Mouse (Mus musculus) hindbrain, postnatal 0 days (tissue): ENCODE results near the gene Nanos3. TPM values are rescaled to one million over a fixed set of nuclear protein-coding genes. Genes with fewer than 3 reads are reported as not detected.

ENCODE experiments used
- ATAC-seq: fragments of 200-750 bp; cut with Nextera tagmentation; 2 replicates; pipeline ENCODE4 v1.8.0; 2017; ENCODE audit warnings: mild to moderate bottlenecking, moderate TSS enrichment, moderate library complexity
- DNase-seq: peaks from one replicate; pipeline ENCODE4 v3.0.0-alpha.2; 2015; ENCODE audit warnings: low spot score
- H3K27ac ChIP-seq: fragments of 300-500 bp; sonication (generic); 2 replicates; pipeline ENCODE4 v1.5.1; 2014; ENCODE audit warnings: mild to moderate bottlenecking
- H3K27me3 ChIP-seq: fragments of 300-500 bp; sonication (generic); 2 replicates; pipeline ENCODE4 v1.6.1; 2014; ENCODE audit warnings: low read length, mixed read lengths; ENCODE audit not compliant: insufficient read depth
- H3K36me3 ChIP-seq: fragments of 300-500 bp; sonication (generic); 2 replicates; pipeline ENCODE4 v1.6.1; 2014; ENCODE audit warnings: low read length, mixed read lengths; ENCODE audit not compliant: insufficient read depth
- H3K4me1 ChIP-seq: fragments of 300-500 bp; sonication (generic); 2 replicates; pipeline ENCODE4 v1.6.1; 2014; ENCODE audit warnings: antibody characterized with exemption, low read length, mixed read lengths; ENCODE audit not compliant: insufficient read depth
- H3K4me2 ChIP-seq: fragments of 300-500 bp; sonication (generic); 2 replicates; pipeline ENCODE4 v1.6.1; 2014; ENCODE audit warnings: low read depth, mild to moderate bottlenecking, low read length, moderate library complexity, mixed read lengths
- H3K4me3 ChIP-seq: fragments of 300-500 bp; sonication (generic); 2 replicates; pipeline ENCODE4 v1.5.1; 2014; ENCODE audit warnings: low read length
- H3K9ac ChIP-seq: fragments of 300-500 bp; sonication (generic); replicated peaks from 2 replicates; pipeline ENCODE4 v1.6.1; 2014; ENCODE audit warnings: mild to moderate bottlenecking, low read length, moderate library complexity, mixed read lengths
- H3K9me3 ChIP-seq: fragments of 300-500 bp; sonication (generic); 2 replicates; pipeline ENCODE4 v1.6.1; 2016; ENCODE audit warnings: low read length, mixed read lengths
- CTCF ChIP-seq: IDR thresholded peaks from 2 replicates; pipeline ENCODE4 v1.5.1; 2016; ENCODE audit warnings: antibody characterized with exemption, control low read depth, low read depth
- WGBS: fragments of 180-500 bp; shearing (Covaris S2); extraction: QIAGEN DNeasy Blood & Tissue Kit; methylation state at CpG from one replicate; pipeline ENCODE4 v1.1.7; 2014; 5-methylcytosine and 5-hydroxymethylcytosine counted together
- microRNA counts: library from miRNA; unstranded; fragments of <30 nt; microRNA quantifications from one replicate; lab custom pipeline; 2015
- microRNA-seq, 2 experiments: library from miRNA; unstranded; fragments of <30 nt; microRNA quantifications; one replicate each; pipeline ENCODE4; 2016
- polyA plus RNA-seq: library from polyadenylated mRNA; unstranded; fragments of >200 nt; fragmentation: Nextera tagmentation; extraction: Ambion mirVana; gene quantifications from 2 replicates; pipeline ENCODE4 v1.2.1, GENCODE M21; 2015
- total RNA-seq: library from RNA; depleted of rRNA; stranded (reverse); fragments of >200 nt; gene quantifications from 2 replicates; pipeline ENCODE4 v1.2.3, GENCODE M21; 2014; rRNA removed

Nanos3 gene
- total and polyA plus RNA-seq, 2 experiments from 2014 or later, result 3.2 to 11.5 TPM

DNA sequence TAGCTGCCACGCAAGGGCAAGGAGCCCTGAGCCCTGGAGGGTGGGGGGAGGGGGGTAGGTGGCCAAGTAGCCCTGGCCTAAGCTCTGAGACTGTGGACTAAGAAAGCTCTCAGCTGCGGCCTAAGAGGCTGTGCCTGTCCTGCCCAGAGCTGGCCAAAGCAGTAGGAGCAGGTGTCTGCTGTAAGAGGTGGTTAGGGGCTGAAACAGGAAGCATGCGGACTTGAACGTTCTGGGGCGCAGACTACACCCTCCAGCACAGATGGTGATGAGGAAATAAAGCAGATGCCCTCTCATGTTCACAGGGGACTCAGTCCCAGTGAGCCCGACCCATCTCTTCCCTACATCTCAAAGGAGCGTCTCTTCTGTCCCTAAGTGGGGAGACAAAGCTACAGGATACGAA lies 52.8 kb downstream of the Nanos3 start:
- H3K4me3 ChIP-seq, result no peak overlapping the region
- TF ChIP-seq CTCF, result no peak
- peaks cover 36% of the 10 kb centered on the region for H3K36me3 ChIP-seq
- ATAC-seq, result no peak
- H3K9ac ChIP-seq, result no peak overlapping the region
- H3K9me3 ChIP-seq, result no peaks in the 10 kb centered on the region
- H3K27ac ChIP-seq, result no peak overlapping the region
- H3K27me3 ChIP-seq, result no peaks in the 10 kb centered on the region
- H3K4me2 ChIP-seq, result no peak overlapping the region
- WGBS, result 87% methylated on average over 8 of the region's 8 CpGs
- DNase-seq, result no peak
- H3K4me1 ChIP-seq, result 0 out of 2 replicates have a peak, but pooled peaks cover 6% of the 10 kb centered on the region

DNA sequence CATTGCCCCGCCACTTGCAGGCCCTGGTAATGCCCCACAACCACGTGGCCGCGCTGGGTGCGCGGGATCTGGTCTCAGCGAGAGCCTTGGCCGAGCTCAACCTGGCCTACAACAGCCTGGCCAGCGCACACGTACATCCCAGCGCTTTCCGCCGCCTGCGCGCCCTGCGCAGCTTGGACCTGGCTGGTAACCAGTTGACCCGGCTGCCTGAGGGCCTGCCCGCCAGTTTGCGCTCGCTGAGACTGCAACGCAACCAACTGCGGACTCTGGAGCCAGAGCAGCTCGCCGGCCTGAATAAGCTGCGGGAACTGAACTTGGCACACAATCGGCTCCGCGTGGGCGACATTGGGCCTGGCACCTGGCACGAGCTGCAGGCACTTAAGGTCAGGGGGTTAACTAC lies 54.2 kb downstream of the Nanos3 start:
- DNase-seq (peak; percentile 46), ATAC-seq (peak; percentile 50)
- Histone ChIP-seq H3K9ac (peak overlapping the region; percentile 33; the same call in 1 of the 2 replicates), H3K27ac (0 out of 2 replicates have a peak overlapping the region, but pooled peaks have one; percentile 36), H3K27me3 (no peaks in the 10 kb centered on the region), H3K9me3 (no peaks in the 10 kb centered on the region), H3K4me1 (0 out of 2 replicates have a peak, but pooled peaks cover 6% of the 10 kb centered on the region), H3K4me3 (no peak overlapping the region), H3K4me2 (no peak overlapping the region), H3K36me3 (peaks cover 26% of the 10 kb centered on the region; the same call in 1 of the 2 replicates)
- 48% methylated on average over 30 of the region's 30 CpGs for WGBS
- TF ChIP-seq CTCF, result no peak

DNA sequence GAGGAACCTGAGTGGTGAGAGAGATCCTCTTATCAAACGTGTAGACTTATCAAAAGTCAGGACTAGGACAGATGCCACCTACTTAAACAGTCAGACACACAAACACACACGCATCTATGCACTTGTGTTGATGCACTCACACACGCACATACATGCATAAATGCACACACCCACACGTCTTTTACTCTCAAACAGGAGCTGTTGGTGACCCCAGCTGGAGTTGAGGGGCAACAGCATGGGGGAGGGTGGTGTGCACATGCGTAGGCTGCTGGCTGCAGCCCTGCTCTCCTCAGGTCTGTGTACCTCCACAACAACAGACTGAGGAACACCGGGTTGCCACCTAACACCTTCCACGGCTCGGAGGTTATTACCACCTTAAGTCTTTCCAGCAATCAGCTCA lies 56.7 kb downstream of the Nanos3 start:
- H3K4me2 ChIP-seq, result no peak overlapping the region
- H3K4me1 ChIP-seq, result 0 out of 2 replicates have a peak, but pooled peaks cover 6% of the 10 kb centered on the region
- no peak overlapping the region for H3K4me3 ChIP-seq
- no peaks in the 10 kb centered on the region for H3K27me3 ChIP-seq
- peak; percentile 32; the same call in 1 of the 2 replicates for TF ChIP-seq CTCF
- DNase-seq (peak; percentile 20), ATAC-seq (no peak)
- WGBS, result 62% methylated on average over 8 of the region's 8 CpGs
- no peak overlapping the region for H3K27ac ChIP-seq
- peaks cover 6% of the 10 kb centered on the region; the same call in 1 of the 2 replicates for H3K36me3 ChIP-seq
- no peak overlapping the region for H3K9ac ChIP-seq
- H3K9me3 ChIP-seq, result no peaks in the 10 kb centered on the region

DNA sequence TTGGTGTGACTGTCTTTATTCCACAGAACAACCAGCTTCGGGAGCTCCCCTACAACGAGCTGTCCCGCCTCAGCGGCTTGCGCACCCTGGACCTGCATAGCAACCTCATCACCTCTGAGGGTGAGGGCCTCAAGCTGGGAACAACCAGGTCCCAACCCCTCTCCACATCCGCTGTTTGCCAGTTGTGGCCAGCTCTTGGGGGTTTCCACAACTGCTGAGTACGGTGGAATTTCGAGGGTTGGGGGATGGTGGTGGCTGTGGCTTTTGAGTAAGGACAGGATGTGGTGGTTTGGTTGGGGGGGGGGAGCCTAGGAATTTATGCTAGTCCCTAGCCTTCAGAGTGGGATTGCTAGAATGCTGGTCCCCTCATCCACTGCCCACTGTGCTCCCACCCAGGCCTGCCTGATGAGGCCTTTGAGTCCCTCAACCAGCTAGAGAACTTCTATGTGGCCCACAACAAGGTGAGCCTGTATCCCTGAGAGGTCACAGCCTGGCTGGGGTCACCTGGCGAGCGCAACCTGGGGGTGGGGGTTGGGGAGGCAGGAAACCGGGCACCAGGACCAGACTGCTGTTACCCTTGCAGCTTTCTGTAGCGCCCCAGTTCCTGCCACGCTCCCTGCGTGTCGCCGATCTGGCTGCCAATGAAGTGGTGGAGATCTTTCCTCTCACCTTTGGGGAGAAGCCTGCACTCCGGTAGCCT lies 57.7 kb downstream of the Nanos3 start:
- no peaks in the 10 kb centered on the region for H3K36me3 ChIP-seq
- no peak overlapping the region for H3K9ac ChIP-seq
- H3K4me2 ChIP-seq, result no peak overlapping the region
- ATAC-seq (no peak), DNase-seq (no peak)
- H3K4me1 ChIP-seq, result 0 out of 2 replicates have a peak, but pooled peaks cover 6% of the 10 kb centered on the region
- no peak overlapping the region for H3K27ac ChIP-seq
- no peaks in the 10 kb centered on the region for H3K9me3 ChIP-seq
- no peaks in the 10 kb centered on the region for H3K27me3 ChIP-seq
- WGBS, result 72% methylated on average over 17 of the region's 17 CpGs
- H3K4me3 ChIP-seq, result no peak overlapping the region
- no peak for TF ChIP-seq CTCF

DNA sequence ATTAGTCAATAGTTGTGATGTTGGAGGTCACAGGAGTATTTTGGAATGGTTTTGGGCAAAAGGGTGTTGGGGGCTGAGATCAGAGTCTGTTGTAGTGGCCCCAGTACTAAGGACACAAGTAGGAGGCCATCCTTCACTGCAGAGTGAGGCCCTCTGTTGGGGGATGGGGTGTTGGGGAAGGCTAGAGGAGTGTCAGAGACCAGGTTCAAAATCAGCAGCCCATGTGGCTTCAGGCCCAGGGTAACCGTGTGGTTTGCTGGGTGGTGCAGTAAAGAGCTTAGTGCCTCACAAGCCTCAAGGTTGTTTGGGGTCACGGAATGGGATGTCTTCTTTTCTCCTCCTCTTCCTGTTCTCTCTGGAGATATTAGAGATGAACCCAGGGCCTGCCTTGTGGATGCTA lies 58.3 kb downstream of the Nanos3 start:
- Histone ChIP-seq H3K9ac (no peak overlapping the region), H3K9me3 (no peaks in the 10 kb centered on the region), H3K27me3 (no peaks in the 10 kb centered on the region), H3K4me2 (no peak overlapping the region), H3K27ac (no peak overlapping the region), H3K36me3 (no peaks in the 10 kb centered on the region), H3K4me1 (0 out of 2 replicates have a peak, but pooled peaks cover 6% of the 10 kb centered on the region), H3K4me3 (no peak overlapping the region)
- no peak for TF ChIP-seq CTCF
- 71% methylated on average over 2 of the region's 2 CpGs for WGBS
- ATAC-seq (no peak), DNase-seq (no peak)

DNA sequence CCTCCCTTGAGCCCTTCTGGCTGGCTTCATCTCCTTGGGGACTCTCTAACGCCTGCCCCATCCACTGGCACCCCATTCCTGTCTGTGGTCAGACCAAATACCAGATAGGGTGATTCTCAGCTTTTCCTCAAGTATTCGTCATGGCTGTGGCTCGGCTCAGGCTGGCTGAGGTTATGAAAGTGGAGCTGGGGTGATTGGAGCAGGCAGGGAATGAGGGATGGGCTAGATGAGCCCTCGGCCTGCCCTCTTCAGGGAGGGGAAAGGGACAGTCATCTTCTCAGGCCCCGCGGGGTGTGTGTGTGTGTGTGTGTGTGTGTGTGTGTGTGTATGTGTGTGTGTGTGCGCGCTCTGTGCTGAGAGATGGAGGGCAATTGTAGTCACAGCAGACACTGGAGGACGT lies 59.4 kb downstream of the Nanos3 start, which contains the start of gene Podnl1:
Gene Podnl1, plus strand, starts transcription at position 334 of the 400 bp plus-strand sequence.
- Histone ChIP-seq H3K9ac (no peak within 1 kb of the TSS), H3K27ac (no peak within 1 kb of the TSS), H3K9me3 (no peaks in the 10 kb centered on the region), H3K36me3 (no peaks in the 10 kb centered on the region), H3K4me1 (0 out of 2 replicates have a peak, but pooled peaks cover 3% of the 10 kb centered on the region), H3K4me3 (no peak within 1 kb of the TSS), H3K27me3 (no peaks in the 10 kb centered on the region), H3K4me2 (no peak within 1 kb of the TSS)
- ATAC-seq, result peak; percentile 38; the same call in 1 of the 2 replicates
- TF ChIP-seq CTCF, result no peak
- 52% methylated on average over 9 of the region's 9 CpGs for WGBS
- no peak for DNase-seq

MicroRNAs encoded within 50 kb of the gene (microRNA counts, 519-probe panel; counts per million panel counts)
- microRNA mmu-miR-181c (lab: Ali Mortazavi, UCI) (3,722 counts per million, percentile 65 among the panel's probes with 10 or more counts), microRNA mmu-miR-23a (lab: Ali Mortazavi, UCI) (4,265 counts per million, percentile 75 among the panel's probes with 10 or more counts), microRNA mmu-miR-27a (lab: Ali Mortazavi, UCI) (4,288 counts per million, percentile 75 among the panel's probes with 10 or more counts)

Small RNAs within 50 kb of the gene (microRNA-seq; reads per million reads assigned to microRNA genes)
- 0 reads per million in 2 experiments for gene Gm25110
- 12,131 to 13,302 reads per million in 2 experiments for gene Mir181c
- 4,057 to 5,646 reads per million in 2 experiments for gene Mir181d
- gene Mir23a, result 7,586 to 9,739 reads per million in 2 experiments
- gene Mir24-2, result 0 reads per million in 2 experiments
- 168 to 258 reads per million in 2 experiments for gene Mir27a
- 0 reads per million in 2 experiments for gene Mir3074-2

Other genes starting within 250 kb of the Nanos3 start
- 0.40 and 1.7 TPM in 2 replicates for gene Gm10644, start 230.0 kb downstream of the Nanos3 start, total RNA-seq
- gene Gm10644, start 230.0 kb downstream of the Nanos3 start, polyA plus RNA-seq, result 0.43 and 0.56 TPM in 2 replicates
- gene Asf1b, start 229.7 kb downstream of the Nanos3 start, total RNA-seq, result 4.7 and 5.6 TPM in 2 replicates
- 8.3 and 10.6 TPM in 2 replicates for gene Asf1b, start 229.7 kb downstream of the Nanos3 start, polyA plus RNA-seq
- 198 and 213 TPM in 2 replicates for gene Prkaca, start 212.2 kb downstream of the Nanos3 start, total RNA-seq
- 257 and 268 TPM in 2 replicates for gene Prkaca, start 212.2 kb downstream of the Nanos3 start, polyA plus RNA-seq
- 58.6 and 96.8 TPM in 2 replicates for gene Samd1, start 187.5 kb downstream of the Nanos3 start, total RNA-seq
- 5.7 and 5.9 TPM in 2 replicates for gene Samd1, start 187.5 kb downstream of the Nanos3 start, polyA plus RNA-seq
- gene 1700067K01Rik, start 183.7 kb downstream of the Nanos3 start, total RNA-seq, result not detected in 2 replicates
- gene 1700067K01Rik, start 183.7 kb downstream of the Nanos3 start, polyA plus RNA-seq, result 0.49 and 0.51 TPM in 2 replicates
- 0.25 and 4.2 TPM in 2 replicates for gene 2210011C24Rik, start 173.0 kb downstream of the Nanos3 start, total RNA-seq
- gene 2210011C24Rik, start 173.0 kb downstream of the Nanos3 start, polyA plus RNA-seq, result 1.2 and 1.9 TPM in 2 replicates
- gene Palm3, start 163.7 kb downstream of the Nanos3 start, total RNA-seq, result 4.5 and 9.6 TPM in 2 replicates
- 8.2 and 8.8 TPM in 2 replicates for gene Palm3, start 163.7 kb downstream of the Nanos3 start, polyA plus RNA-seq
- gene Il27ra, start 142.6 kb downstream of the Nanos3 start, total RNA-seq, result 0.29 and 0.47 TPM in 2 replicates
- gene Il27ra, start 142.6 kb downstream of the Nanos3 start, polyA plus RNA-seq, result 0.29 and 0.62 TPM in 2 replicates
- gene Rln3, start 140.2 kb downstream of the Nanos3 start, total RNA-seq, result 9.0 and 18.8 TPM in 2 replicates
- gene Rln3, start 140.2 kb downstream of the Nanos3 start, polyA plus RNA-seq, result 6.1 and 6.6 TPM in 2 replicates
- gene Gm10643, start 120.1 kb downstream of the Nanos3 start, total RNA-seq, result 0.25 and 3.0 TPM in 2 replicates
- 1.6 and 2.4 TPM in 2 replicates for gene Gm10643, start 120.1 kb downstream of the Nanos3 start, polyA plus RNA-seq
- 29.0 and 30.0 TPM in 2 replicates for gene Rfx1, start 118.4 kb downstream of the Nanos3 start, total RNA-seq
- gene Rfx1, start 118.4 kb downstream of the Nanos3 start, polyA plus RNA-seq, result 6.0 and 6.2 TPM in 2 replicates
- gene Dcaf15, start 80.4 kb downstream of the Nanos3 start, total RNA-seq, result 77.0 and 77.6 TPM in 2 replicates
- 18.4 and 18.5 TPM in 2 replicates for gene Dcaf15, start 80.4 kb downstream of the Nanos3 start, polyA plus RNA-seq
- gene Podnl1, start 59.2 kb downstream of the Nanos3 start, total RNA-seq, result 0.72 TPM in 1 of 2 replicates, not detected in the other
- 0.41 and 0.68 TPM in 2 replicates for gene Podnl1, start 59.2 kb downstream of the Nanos3 start, polyA plus RNA-seq
- 66.2 and 75.1 TPM in 2 replicates for gene Cc2d1a, start 37.3 kb downstream of the Nanos3 start, total RNA-seq
- gene Cc2d1a, start 37.3 kb downstream of the Nanos3 start, polyA plus RNA-seq, result 47.1 and 49.6 TPM in 2 replicates
- gene 4930432K21Rik, start 37.2 kb downstream of the Nanos3 start, total RNA-seq, result 3.3 and 5.9 TPM in 2 replicates
- gene 4930432K21Rik, start 37.2 kb downstream of the Nanos3 start, polyA plus RNA-seq, result 2.7 and 3.0 TPM in 2 replicates
- gene Zswim4, start 51.8 kb upstream of the Nanos3 start, total RNA-seq, result 44.1 and 50.6 TPM in 2 replicates
- gene Zswim4, start 51.8 kb upstream of the Nanos3 start, polyA plus RNA-seq, result 11.0 and 11.3 TPM in 2 replicates
- gene D8Ertd738e, start 64.5 kb upstream of the Nanos3 start, total RNA-seq, result 69.4 and 79.5 TPM in 2 replicates
- 318 and 325 TPM in 2 replicates for gene D8Ertd738e, start 64.5 kb upstream of the Nanos3 start, polyA plus RNA-seq
- 46.1 and 71.6 TPM in 2 replicates for gene Mri1, start 72.1 kb upstream of the Nanos3 start, total RNA-seq
- 41.6 and 44.7 TPM in 2 replicates for gene Mri1, start 72.1 kb upstream of the Nanos3 start, polyA plus RNA-seq
- gene Ccdc130, start 85.2 kb upstream of the Nanos3 start, total RNA-seq, result 6.0 and 7.5 TPM in 2 replicates
- 12.4 and 12.9 TPM in 2 replicates for gene Ccdc130, start 85.2 kb upstream of the Nanos3 start, polyA plus RNA-seq
- gene Cacna1a, start 203.2 kb upstream of the Nanos3 start, total RNA-seq, result 59.5 and 70.5 TPM in 2 replicates
- gene Cacna1a, start 203.2 kb upstream of the Nanos3 start, polyA plus RNA-seq, result 16.5 and 17.4 TPM in 2 replicates